Mouse (Mus musculus) lung, postnatal 4 days (tissue): ENCODE data around the gene Tmem232.
"Not testable (repeated sequence)": the region's sequence is repeated elsewhere in the genome, so short reads cannot be mapped to it uniquely, and the experiment has no call there.

Source experiments
- DNase-seq, 2 experiments: peaks; one replicate each; pipeline ENCODE4 v3.0.0; 2021

Tmem232 gene

DNA sequence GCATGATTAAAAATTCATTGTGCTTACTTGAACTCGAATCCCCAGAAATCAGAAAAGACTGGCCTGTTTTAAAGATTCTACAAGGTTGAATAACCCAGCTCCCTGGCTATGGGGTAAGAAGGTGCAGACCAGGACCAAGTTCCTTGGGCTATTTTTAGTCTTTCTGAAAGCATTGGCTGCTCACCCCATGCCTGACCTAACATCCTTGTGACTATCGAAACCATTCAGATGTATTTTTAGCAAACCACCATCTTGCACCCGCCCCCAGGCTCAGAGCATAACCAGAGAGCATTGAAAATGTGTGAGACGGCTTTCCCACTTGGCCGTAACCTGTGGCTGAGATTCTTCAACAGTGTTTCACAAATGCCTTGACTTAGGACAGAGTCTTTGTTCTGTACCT lies 13.1 kb downstream of the Tmem232 start:
- no peak for DNase-seq

DNA sequence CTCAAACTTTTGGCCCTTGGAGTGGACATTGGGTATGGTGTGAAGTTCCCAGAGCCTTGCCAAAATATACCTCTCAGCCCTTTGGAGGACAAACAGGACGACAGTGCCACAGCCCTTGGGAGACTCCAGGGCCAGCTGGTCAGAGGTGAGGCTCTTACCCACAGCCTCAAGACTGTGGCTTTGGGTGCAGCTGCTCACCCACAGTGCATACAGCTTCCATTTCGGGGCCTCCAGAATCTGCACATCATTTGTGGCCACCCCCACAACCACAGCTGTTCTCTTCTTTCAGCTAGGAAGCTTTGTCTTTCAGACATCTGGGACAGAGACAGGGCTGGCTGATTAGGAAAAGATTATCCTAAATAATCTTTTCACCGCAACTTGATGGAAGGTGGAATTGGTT lies 27.1 kb downstream of the Tmem232 start:
- no peak for DNase-seq

DNA sequence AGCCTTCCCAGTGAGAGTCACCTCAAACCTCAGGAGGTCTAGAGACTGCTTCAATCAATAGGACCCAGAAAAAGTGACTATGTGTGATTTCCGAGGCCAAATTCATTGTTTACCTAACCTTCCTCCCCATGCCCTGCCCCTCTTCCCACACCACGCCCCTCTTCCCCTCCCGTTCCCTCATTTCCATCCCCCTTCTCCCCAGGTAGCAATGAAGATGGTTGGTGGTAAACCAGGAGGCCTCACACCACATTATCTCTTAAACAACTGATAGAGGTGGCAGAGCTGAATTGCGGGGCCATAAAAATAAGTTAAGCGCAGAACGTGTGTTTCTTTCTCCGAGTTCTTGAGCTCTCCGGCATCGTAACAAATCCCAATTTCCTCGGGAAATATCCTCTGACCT lies 55.9 kb downstream of the Tmem232 start:
- no peak for DNase-seq

DNA sequence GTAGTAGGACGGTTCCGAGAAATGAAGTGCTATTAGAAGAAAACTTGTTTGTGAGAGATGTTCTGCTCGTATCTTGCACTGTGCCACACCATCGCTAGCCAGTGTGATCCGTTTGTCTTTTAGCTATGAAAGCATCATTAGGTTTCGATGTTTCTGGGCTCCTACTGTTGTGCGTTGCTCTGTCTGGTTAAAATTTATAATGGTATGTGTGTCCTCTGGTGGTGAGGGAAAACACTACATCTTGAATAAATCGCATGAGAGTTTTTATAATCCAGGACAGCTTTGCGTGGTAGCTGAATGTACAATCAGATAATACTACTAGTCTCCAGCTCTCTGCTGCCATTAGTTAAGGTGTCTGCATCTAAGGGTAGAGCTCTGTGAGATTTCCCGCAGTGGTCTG lies 63.8 kb downstream of the Tmem232 start:
- no peak for DNase-seq

DNA sequence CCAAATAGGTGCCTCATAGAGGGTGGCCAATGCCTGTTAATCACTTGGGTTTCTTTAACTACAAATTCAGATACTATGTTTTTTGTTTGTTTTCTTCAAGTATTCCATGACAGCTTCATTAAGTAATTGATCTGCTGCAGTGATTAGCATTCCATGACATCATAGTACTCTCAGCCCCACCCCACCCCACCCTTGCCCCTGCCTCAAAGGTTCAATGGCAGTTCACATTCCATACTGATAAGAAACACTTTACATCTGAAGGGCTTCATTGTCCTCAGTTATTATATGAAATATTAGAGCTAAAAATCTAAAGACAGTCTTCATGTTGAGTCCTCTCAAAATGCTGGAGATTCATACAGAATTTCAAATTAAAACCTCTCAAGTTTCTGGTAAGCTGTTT lies 89.8 kb downstream of the Tmem232 start:
- no peak for DNase-seq

DNA sequence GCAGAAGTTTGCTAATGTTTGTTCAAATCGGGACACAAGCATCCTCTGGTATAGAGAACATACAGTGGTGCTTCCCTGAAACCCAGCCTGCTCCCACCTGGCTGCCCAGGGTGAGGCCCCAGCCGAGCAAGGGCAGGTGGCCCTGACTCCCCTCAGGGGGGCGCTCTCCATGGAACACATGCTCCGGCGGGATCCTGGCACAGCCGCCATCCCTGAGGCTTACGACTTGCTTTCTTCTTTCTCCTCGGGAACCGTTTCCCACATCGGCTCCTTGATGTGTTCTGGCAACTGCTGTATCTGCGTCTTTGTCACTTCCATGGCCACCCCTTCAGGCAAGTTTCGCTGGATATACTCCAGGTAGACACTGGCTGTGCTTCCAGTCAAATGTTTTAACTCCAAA lies 102.7 kb downstream of the Tmem232 start:
- DNase-seq = not testable (repeated sequence)

DNA sequence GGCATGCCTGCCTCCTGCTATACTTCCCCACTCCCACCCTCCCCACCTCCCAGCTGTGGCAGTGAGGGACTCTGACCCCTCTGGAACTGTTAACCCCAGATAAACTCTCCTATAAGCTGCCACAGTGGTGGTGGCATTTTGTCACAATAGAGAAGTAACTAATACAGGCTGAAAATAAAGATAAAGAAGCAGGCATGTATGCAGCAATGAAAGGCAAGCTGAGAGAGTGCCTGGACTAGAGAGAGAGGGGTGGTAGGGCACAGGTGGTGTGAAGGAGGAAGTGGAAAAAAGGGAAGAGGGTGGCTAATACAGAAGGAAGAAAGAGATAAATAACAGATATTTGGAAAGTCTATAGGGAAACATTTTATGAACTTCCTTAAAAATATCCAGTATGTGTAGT lies 121.5 kb downstream of the Tmem232 start:
- DNase-seq = no peak

DNA sequence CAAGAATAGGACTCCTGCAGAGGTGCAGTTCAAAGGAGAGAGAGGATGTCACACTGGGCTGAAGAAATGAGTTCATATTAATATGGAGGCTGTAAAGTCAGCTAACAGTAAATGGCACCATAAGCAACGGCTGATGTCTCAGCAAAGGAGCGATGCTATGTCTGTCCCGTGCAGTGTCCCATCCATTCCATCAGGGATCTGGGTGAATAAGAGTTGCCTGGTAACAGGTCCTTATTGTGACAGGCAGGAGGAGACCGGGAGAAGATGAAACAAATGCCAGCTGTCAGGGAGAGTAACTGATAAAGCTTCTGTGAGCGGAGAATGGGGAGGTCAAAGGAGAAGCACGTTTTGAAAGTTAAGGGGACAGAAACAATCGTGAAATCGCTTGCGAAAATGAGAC lies 135.3 kb downstream of the Tmem232 start:
- DNase-seq = no peak

DNA sequence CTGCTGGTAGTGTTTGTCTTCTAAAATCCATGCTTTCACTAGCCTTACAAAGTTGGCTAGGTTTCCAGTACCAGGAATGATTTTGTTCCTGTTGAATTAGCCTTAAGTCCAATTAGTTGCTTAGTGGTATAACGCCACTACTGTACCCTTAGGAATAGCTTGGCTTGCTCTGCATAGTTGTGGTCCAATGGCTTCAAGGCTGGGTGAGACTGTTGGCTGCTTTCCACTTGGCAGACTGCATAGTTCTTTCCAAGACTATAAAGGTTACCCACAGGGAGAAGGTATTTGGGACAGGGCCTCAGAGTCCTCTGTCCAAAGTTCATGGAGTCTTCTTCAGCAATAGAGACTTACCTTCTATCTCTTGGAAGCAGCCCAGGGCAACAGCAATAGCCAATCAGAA lies 139.7 kb downstream of the Tmem232 start:
- no peak for DNase-seq

DNA sequence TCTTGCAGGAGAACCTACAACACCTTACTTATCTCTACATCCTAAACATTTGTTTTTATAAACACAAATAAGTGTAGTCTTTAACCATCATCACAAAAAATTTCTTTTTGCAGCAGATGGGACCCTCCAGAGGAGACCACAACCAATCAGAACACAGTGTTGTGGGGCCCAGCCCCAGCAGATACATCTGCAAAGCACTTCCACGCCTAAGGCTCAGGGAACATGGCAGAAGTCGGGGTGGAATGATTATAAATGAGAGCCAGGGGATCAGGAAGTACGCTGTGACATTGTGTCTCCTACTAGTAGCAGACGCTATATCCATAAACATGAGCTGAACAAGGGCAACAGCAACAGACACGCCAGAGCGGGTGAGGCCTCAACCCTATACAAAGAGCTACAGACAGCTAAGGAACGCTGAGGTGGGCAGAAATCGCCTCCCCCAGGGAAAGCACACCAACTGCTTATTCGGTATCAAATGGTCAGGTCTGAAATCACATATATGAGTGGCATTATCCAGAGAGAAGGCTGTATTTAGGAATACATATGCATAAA lies 156.1 kb downstream of the Tmem232 start:
- no peak for DNase-seq

DNA sequence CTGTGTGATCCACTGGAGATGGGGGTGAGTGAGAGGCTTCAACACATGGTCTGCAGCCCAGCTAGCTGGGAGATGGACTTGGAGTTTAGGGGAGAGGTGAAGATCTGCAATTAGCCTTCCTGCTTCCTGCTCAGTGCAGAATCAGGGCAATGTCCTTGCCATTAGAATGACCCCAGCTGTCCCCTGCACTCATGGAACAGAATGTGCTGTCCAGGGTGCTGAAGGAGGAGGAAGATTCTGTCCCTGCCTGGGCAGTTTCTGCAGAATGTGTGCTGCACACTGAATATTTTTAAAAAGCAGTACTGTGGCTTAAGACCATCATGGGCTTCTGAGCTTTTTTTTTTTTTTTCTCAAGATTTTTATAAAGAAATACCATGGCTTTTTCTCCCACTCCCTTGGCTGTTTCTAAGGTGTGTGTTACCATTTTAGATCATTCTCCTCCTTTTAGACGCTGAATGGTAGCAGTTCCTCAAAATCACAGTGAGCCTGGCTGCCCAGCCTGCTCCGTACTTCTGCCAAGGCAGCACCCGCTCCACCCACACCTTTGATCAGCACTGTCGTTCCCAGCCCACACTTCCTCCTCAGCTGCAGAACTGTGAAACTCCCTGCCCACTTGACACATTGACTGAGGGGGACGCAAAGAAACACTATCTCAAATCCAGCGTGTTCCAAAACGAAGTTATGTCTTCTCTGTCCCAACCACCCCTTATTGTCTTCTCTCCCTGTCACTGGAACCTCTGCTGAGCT lies 170.4 kb downstream of the Tmem232 start:
- DNase-seq = peak in 1 of 2 experiments; percentile 25

DNA sequence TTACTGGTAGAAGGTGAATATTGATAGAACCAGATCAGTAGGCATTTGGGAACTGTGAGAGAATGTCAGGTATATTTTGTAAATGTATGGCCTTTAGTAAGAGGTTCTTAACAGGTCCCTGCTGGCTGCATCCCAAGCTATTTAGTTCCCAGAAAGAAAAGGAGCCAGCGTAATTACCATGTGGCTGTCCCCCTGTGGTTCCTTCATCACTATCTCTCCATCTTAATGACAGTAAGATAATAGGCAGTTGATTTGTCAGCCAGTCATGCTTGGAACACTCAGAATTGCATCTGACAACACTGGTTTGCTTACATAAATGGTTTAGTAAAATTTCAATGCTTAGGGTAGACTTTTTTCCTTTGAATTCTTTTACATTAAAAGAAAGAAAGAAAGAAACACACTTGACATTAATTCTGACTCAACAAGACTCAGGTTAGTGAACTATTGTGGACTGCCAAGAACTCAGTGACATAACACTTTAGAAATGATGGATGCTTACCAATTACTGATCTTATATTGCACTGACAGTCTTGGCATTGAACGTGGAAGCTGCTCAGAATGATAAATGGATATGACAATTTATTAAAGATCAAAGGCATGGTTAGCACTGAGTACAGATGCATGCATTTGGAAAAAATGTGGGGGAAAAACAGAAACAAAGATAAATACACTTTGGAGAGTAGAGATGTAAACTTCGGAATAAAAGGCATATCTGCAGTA lies 174.9 kb downstream of the Tmem232 start:
- no peak for DNase-seq

DNA sequence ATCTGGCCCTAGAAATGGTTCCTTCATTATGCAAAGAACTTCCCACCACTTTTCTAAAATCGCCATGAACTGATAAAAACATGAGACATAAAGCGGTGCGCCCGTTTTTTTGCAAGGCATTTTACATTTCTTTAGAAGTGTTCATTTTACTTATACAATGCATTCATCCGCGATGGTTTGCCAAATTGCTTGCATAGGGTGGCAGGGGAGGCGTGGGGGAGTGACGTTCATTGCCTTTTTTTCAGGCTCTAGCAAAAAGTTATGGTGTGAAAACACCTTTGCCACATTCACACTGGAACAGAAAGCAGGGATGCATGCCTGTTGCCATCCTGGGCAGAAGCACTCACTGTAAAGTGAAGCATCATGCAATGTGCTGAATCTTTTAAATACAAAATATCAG lies 188.7 kb downstream of the Tmem232 start:
- DNase-seq = no peak

DNA sequence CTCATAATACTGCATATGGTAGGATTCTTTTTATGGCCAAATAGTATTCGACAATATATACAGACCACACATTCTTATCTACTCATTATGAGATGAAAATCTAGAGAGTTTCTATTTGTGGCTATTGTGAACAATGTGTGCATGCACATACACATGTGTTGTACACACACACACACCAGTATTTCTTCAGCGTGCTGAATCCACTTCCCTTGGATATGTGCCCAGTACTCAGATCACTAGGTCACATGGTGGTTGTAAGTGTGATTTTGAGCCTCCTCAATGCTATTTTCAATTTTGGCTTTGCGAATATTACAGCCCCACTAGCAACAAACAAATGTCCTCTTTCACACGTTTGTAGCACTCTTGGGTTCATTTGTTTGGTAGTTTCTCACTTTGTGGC lies 200.6 kb downstream of the Tmem232 start:
- no peak for DNase-seq

DNA sequence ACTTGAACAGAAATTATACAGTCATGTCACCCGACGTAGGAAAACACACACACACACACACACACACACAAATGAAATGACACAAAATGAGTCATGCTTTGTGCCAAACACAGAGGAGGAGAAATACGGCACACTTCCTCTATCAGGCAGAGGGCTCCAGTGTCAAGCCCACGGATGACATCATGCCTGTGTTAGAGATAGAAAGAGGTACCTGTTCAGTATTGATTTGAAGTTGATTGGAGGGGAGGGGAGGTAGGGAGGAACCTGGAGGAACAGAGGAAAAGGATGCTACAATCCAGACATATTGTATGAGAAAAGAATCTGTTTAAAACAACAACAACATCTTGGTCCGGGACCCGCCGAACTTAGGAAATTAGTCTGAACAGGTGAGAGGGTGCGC lies 209.8 kb downstream of the Tmem232 start:
- no peak for DNase-seq

DNA sequence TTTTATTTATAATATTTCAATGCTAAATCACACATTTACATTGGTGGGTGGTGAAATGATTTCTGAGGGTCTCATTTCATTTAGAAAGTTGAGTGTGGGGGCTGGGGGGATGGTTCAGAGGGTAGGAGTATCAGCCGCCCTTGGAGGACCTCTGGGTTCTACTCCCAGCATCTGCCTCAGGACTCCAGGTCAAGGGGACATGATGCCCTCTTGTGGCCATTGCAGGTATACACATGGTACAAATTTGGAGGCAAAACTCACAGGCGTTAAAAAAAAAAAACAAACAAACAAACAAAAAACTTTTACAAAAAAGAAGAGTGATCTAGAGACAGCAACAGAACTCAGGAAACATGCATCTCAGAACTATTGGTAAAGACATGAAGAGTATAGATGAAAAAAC lies 215.3 kb downstream of the Tmem232 start:
- peak in 1 of 2 experiments; percentile 29 for DNase-seq

DNA sequence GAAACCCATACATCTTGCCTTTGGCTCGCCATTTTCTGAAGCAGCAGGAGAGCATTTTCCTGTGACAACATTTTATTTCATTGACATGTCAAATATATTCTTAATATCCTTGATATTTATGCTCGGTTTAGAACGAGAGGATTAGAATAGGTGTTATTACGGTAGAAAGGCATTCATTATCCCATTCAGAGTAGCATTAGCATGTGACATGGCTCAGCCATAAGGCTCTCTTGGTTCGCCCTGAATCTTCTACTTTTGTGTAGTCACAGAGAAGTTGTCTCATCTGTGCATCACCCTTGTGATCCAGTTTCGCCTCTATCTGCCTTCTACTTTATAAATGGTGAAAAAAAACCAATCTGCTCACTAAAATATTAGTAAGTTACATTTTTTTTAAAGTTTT lies 220.0 kb downstream of the Tmem232 start:
- no peak for DNase-seq

DNA sequence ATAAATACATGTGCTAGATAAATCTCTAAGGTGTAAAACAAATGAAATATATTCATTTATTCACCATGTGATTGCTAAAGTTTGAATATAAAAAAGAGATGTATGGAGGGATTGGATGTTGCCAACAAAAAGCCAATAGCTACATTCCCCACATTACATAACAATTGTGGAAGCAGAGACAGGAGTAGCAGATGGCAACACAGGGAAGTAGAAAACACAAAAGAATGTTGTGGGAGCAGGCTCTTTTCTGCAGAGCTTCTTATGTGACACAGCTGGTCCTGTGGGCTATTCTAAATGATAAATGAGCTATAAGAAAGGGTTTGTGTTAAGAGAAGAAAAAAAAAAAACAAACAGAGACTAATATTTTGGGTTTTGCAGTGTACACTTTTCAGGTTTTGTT lies 240.6 kb downstream of the Tmem232 start:
- DNase-seq = no peak

DNA sequence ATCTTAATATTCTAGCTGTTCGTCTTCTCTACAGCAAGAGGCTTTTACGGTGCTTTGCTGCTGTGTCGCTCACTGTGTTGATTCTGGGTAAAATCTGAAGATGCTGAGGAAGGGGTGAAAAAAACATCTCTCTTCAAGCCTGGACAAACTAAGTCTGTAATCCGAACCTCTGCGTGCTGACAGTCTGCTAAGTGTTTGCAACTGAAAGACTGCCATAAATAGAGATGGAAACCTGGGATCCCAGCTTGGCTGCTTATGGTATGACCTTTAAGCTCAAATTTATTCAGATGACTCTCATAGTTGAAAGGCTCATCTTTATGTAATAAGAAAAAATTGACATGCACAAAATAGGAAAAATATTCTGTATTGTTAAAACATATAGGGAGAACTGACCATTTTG lies 242.8 kb downstream of the Tmem232 start:
- DNase-seq = no peak

DNA sequence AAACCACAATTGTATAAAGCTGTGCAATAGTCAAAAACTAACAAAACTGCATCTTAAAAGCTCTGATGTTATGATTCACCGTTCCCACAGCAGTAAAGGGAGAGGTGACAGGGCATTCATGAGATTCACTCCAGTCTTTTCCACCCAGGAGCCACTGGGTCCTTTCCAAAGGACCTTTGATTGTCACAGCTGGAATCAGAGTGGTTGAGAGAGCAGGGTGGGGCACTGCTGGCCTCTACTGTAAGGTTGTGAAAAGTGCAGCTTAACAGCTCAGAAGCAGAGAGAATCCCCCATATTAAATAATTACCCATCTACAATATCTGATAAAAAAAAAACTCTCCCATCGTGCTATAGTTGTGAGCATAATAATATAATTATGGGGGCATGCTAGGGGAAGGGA lies 288.4 kb downstream of the Tmem232 start:
- peak; percentile 14 to 22 for DNase-seq

DNA sequence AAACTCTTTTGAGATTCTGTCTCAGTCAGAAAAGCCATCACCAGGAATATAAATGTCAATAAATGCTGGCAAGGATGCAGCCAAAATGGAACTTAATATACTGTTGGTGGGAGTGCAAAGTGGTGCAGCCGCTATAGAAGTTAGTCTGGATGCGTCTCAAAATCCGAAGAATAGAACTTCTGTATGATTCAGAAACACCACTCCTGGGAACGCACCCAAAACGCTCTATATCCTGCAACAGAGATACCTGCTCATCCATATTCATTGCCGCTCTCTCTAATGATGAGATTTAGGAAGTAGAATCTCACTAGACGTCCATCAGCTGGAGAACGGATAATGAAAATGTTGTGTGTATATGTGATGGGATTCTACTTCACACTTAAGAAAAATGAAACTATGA lies 290.3 kb downstream of the Tmem232 start:
- no peak for DNase-seq

DNA sequence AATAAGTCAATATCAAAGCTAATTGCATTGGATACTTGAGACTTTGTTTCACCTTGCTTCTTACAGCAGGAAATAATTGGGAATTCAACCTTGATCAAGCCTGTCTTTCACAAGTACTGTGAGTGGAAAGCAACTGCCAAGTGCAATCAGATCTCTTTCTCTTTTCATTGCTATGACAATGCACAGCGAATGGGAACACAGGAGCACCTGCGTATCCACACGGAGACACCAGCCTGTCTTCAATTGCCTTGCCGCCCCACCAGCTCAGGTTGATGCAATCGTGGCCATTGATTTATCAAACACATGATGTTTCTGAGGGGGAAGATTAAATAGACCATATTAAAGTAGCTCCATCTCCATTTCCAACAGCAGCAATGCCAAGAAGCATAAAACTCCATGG lies 296.9 kb downstream of the Tmem232 start:
- no peak for DNase-seq

DNA sequence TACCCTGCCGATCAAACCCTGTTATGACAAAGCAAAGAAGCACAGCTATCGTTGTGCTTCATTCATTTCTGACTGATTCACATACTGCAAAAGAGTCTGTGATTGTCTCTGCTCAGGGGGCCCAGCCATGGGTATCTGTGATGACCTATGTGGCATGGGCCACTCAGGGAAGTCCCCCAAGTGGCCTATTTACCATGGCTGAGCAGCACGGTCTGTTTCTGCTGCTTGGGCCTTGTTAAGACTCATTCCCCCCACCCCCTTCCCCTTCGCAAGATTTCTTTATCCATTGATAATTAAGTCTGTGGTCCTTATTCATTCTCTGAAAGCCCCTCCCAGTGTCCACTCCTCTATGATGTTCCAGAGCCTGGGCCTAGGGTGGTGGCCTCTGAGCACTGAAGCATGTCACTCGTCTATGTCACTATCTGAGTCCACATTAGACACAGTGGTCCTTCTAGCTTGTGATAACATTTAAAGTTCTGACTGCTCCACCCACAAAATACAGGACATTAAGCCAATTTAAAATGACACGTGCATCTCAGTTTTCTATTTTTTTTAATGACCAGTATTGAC lies 315.1 kb downstream of the Tmem232 start:
- DNase-seq = no peak

DNA sequence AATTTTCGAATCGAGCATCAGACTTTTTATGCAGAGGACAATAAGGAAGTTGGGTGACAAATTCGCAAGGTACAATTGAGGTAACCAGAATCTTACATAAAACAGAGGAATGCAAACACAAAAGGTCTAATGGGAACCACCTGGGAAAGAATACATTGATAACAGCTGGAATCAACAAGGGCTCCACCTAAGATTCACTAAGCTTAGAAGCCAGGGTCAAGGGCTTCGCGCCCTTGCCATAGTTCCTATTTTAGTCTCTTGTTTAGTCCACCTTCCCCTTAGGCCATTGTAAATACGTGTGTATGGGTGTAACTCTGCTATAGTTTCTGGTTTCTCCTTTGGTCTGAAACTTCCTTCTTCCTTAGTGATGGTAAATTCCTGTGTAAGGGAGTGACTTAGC lies 318.9 kb downstream of the Tmem232 start:
- DNase-seq = not testable (repeated sequence)
